Mouse (Mus musculus) thymus, adult 2 months (tissue): ENCODE measurements at regions not wholly inside any gene's neighbourhood (a gene's known extent, or its start where the extent isn't known, plus 50 kb on each side); places are given as distances from the start of the nearest gene placed in this dataset.

ENCODE experiments used
- DNase-seq: peaks from one replicate; pipeline ENCODE4 v3.0.0; 2021
- H3K27ac ChIP-seq: fragments of 200-500 bp; 2 replicates; pipeline ENCODE4 v1.5.1; 2012; ENCODE audit warnings: low read length, control low read depth; ENCODE audit not compliant: control insufficient read depth, insufficient read depth
- H3K27me3 ChIP-seq: fragments of 200-500 bp; 2 replicates; pipeline ENCODE4 v1.6.1; 2012; ENCODE audit warnings: mild to moderate bottlenecking, low read length, moderate library complexity, mixed read lengths; ENCODE audit not compliant: control insufficient read depth, insufficient read depth
- H3K36me3 ChIP-seq: fragments of 200-500 bp; 2 replicates; pipeline ENCODE4 v1.6.1; 2012; ENCODE audit warnings: mild to moderate bottlenecking, low read length, moderate library complexity; ENCODE audit not compliant: control insufficient read depth, insufficient read depth
- H3K4me1 ChIP-seq: fragments of 200-500 bp; replicated peaks from 2 replicates; pipeline ENCODE4 v1.6.1; 2012; ENCODE audit warnings: low read length; ENCODE audit not compliant: control insufficient read depth, insufficient read depth
- H3K4me3 ChIP-seq: fragments of 200-500 bp; 2 replicates; pipeline ENCODE4 v1.5.1; 2012; ENCODE audit warnings: mild to moderate bottlenecking, low read length, control low read depth, moderate library complexity; ENCODE audit not compliant: control insufficient read depth, insufficient read depth
- CTCF ChIP-seq: fragments of 200-500 bp; IDR thresholded peaks from 2 replicates; pipeline ENCODE4 v1.5.1; 2012; ENCODE audit warnings: mild to moderate bottlenecking, control low read depth, low read length, moderate library complexity, borderline replicate concordance; ENCODE audit not compliant: control insufficient read depth, poor library complexity, insufficient read depth; ENCODE audit errors: extremely low read depth
- POLR2A ChIP-seq: fragments of 200-500 bp; IDR thresholded peaks from 2 replicates; pipeline ENCODE4 v1.6.1; 2012; ENCODE audit warnings: mild to moderate bottlenecking, low read length, control low read depth, moderate library complexity; ENCODE audit not compliant: control insufficient read depth, poor library complexity, insufficient read depth; ENCODE audit errors: extremely low read depth
- WGBS: fragments of 180-500 bp; shearing (Covaris S2); methylation state at CpG from one replicate; pipeline ENCODE4 v1.1.7; 2018; 5-methylcytosine and 5-hydroxymethylcytosine counted together

GRCm38 (mm10) chr13:60309482-60309881 lies 132.3 kb upstream of the Gas1 start:
- 93% methylated on average over 12 of the region's 12 CpGs for WGBS

DNA sequence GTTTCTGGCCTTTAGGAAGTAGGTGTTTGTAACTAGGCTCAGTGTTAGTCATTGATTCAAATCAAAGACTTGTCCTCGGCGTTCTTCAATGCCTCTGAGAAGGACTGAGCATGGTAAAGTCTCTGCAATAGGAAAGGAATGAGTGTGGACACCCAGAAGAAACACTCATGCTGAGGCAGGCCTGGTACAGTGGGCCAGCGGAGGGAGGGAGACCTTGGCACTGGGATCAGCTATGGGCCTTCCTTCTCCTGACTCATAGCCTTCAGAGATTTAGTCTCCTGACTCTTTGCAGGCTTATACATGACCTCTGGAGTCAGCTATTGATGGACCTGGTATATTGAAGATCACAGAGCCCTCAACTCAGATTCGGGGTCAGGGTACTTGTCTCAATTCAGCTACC lies 132.8 kb upstream of the Gas1 start:
- Histone ChIP-seq H3K4me1 (no peaks in the 10 kb centered on the region), H3K36me3 (no peaks in the 10 kb centered on the region), H3K4me3 (no peak overlapping the region), H3K27me3 (no peaks in the 10 kb centered on the region), H3K27ac (no peak overlapping the region)
- 92% methylated on average over 4 of the region's 4 CpGs for WGBS
- TF ChIP-seq POLR2A (no peak), CTCF (no peak)
- no peak for DNase-seq

More at GRCm38 (mm10) chr13:60309482-60309881, 132.3 kb upstream of the Gas1 start:
- TF ChIP-seq POLR2A (no peak), CTCF (no peak)
- Histone ChIP-seq H3K27ac (no peak overlapping the region), H3K4me1 (no peaks in the 10 kb centered on the region), H3K27me3 (no peaks in the 10 kb centered on the region), H3K36me3 (no peaks in the 10 kb centered on the region), H3K4me3 (no peak overlapping the region)
- DNase-seq, result no peak

GRCm38 (mm10) chr13:60312397-60313085 lies 135.4 kb upstream of the Gas1 start:
- Histone ChIP-seq H3K36me3 (no peaks in the 10 kb centered on the region), H3K4me1 (no peaks in the 10 kb centered on the region), H3K27ac (no peak overlapping the region), H3K4me3 (no peak overlapping the region), H3K27me3 (no peaks in the 10 kb centered on the region)
- DNase-seq, result no peak
- TF ChIP-seq POLR2A (no peak), CTCF (no peak)
- 85% methylated on average over 7 of the region's 7 CpGs for WGBS

DNA sequence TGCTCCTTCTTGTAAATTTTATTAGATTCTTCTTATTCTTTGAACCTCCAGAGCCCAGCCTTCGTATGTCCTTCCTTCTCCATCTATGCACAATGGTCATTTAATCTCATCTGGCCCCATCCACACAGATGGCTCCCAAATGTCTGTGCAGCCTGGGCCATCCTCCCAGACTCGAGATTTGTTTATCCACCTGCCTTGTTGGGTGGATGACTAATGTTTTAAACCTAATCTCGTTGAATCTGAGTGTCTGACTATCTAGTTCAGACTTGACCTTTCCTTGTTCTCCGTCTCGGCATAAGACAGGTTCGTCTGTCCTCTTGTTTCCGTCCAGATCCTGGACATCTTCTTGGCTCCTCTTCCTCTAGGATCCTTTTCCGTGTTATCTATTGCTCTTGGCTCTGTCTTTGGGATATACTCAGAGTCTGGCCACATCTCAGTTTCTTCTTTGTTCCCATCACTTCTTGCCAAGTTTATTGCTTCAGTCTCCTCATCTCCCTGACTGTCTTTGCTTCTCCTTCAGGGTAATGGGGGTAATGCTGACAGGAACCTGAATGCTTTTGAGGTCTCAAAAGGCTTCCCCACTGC lies 141.4 kb upstream of the Gas1 start:
- Histone ChIP-seq H3K27me3 (no peaks in the 10 kb centered on the region), H3K27ac (no peak overlapping the region), H3K4me1 (no peaks in the 10 kb centered on the region), H3K36me3 (no peaks in the 10 kb centered on the region), H3K4me3 (no peak overlapping the region)
- no peak for TF ChIP-seq CTCF
- no peak for TF ChIP-seq POLR2A
- no peak for DNase-seq
- WGBS, result 79% methylated on average over 8 of the region's 8 CpGs

- no peak overlapping the region for H3K4me3 ChIP-seq
- H3K4me1 ChIP-seq, result no peaks in the 10 kb centered on the region
- TF ChIP-seq POLR2A (no peak), CTCF (no peak)
- 82% methylated on average over 4 of the region's 4 CpGs for WGBS
- H3K27me3 ChIP-seq, result no peaks in the 10 kb centered on the region
- H3K36me3 ChIP-seq, result no peaks in the 10 kb centered on the region
- no peak for DNase-seq
- no peak overlapping the region for H3K27ac ChIP-seq
These were observed 142.1 kb upstream of the Gas1 start for GRCm38 (mm10) chr13:60319268-60319667.

DNA sequence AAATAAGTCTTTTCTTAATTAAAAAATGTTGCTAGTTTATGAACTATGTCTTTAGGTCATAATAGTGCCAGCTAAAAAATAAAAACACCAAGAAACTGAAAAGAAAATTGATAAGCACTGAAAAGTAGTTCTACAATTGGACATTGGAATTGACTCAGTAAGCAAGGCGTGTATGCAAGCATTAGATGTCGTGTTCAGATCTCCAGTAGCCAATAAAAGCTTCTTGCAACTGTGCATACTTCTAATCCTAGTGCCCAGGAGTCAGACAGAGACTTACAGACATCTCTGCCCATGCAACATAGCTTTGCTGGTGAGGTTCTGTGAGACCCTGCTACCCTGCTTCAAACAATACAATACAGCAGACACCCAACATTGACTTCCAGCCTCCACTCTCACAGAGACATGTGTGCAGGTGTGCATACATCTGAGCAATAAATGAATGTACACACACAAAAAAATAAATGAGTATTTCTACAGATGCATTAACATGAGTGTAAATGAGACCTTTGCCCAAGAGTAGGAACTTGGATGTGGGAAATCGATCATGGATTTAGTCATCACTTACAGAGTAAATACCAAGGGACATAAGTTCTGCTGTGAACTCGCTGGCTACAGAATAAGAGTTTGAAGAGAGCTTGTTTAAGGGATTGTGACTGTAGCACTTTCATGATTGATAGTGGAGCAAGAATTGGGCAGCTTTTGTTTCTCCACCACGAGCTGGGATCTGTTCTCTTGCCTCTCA lies 142.9 kb upstream of the Gas1 start:
- Histone ChIP-seq H3K4me3 (no peak overlapping the region), H3K27ac (no peak overlapping the region), H3K4me1 (no peaks in the 10 kb centered on the region), H3K27me3 (no peaks in the 10 kb centered on the region), H3K36me3 (no peaks in the 10 kb centered on the region)
- TF ChIP-seq POLR2A, result no peak
- TF ChIP-seq CTCF, result no peak
- no peak for DNase-seq
- WGBS, result 79% methylated on average over 5 of the region's 5 CpGs

- no peaks in the 10 kb centered on the region for H3K4me1 ChIP-seq
- WGBS, result 85% methylated on average over 3 of the region's 3 CpGs
- H3K27me3 ChIP-seq, result no peaks in the 10 kb centered on the region
- TF ChIP-seq POLR2A (no peak), CTCF (no peak)
- no peak overlapping the region for H3K27ac ChIP-seq
- H3K36me3 ChIP-seq, result no peaks in the 10 kb centered on the region
- H3K4me3 ChIP-seq, result no peak overlapping the region
- no peak for DNase-seq
These were observed 145.4 kb upstream of the Gas1 start for GRCm38 (mm10) chr13:60322579-60322978.
